Mouse (Mus musculus) midbrain, embryonic 15.5 days (tissue): Measurements from ENCODE around the gene Dusp6. TPM values are rescaled to one million over a fixed set of nuclear protein-coding genes. Genes with fewer than 3 reads are reported as not detected.
A peak's percentile ranks its signal among the peaks of the same experiment; 100 is the strongest.

Experiments used
- ATAC-seq: fragments of 200-750 bp; cut with Nextera tagmentation; replicated peaks from 2 replicates; pipeline ENCODE4 v1.8.0; 2017; ENCODE audit warnings: moderate TSS enrichment
- H3K27ac ChIP-seq: fragments of 300-500 bp; sonication (generic); 2 replicates; pipeline ENCODE4 v1.5.1; 2015; ENCODE audit warnings: mild to moderate bottlenecking, inconsistent platforms
- H3K27me3 ChIP-seq: fragments of 300-500 bp; sonication (generic); replicated peaks from 2 replicates; pipeline ENCODE4 v1.6.1; 2015; ENCODE audit warnings: inconsistent platforms
- H3K36me3 ChIP-seq: fragments of 300-500 bp; sonication (generic); replicated peaks from 2 replicates; pipeline ENCODE4 v1.6.1; 2015; ENCODE audit warnings: inconsistent platforms
- H3K4me1 ChIP-seq: fragments of 300-500 bp; sonication (generic); 2 replicates; pipeline ENCODE4 v1.6.1; 2015; ENCODE audit warnings: inconsistent platforms
- H3K4me2 ChIP-seq: fragments of 300-500 bp; sonication (generic); 2 replicates; pipeline ENCODE4 v1.6.1; 2015; ENCODE audit warnings: inconsistent platforms, mild to moderate bottlenecking, moderate library complexity
- H3K4me3 ChIP-seq: fragments of 300-500 bp; sonication (generic); 2 replicates; pipeline ENCODE4 v1.5.1; 2015; ENCODE audit warnings: mild to moderate bottlenecking, inconsistent platforms
- H3K9ac ChIP-seq: fragments of 300-500 bp; sonication (generic); 2 replicates; pipeline ENCODE4 v1.6.1; 2015; ENCODE audit warnings: mild to moderate bottlenecking, inconsistent platforms
- H3K9me3 ChIP-seq: fragments of 300-500 bp; sonication (generic); 2 replicates; pipeline ENCODE4 v1.6.1; 2016; ENCODE audit warnings: inconsistent platforms
- WGBS: fragments of 180-500 bp; shearing (Covaris S2); methylation state at CpG from one replicate; pipeline ENCODE4 v1.1.7; 2015; ENCODE audit warnings: mixed read lengths; 5-methylcytosine and 5-hydroxymethylcytosine counted together
- polyA plus RNA-seq: library from polyadenylated mRNA; unstranded; fragments of >200 nt; fragmentation: Nextera tagmentation; extraction: Ambion mirVana; gene quantifications from 2 replicates; pipeline ENCODE4 v1.2.1, GENCODE M21; 2015

The Dusp6 gene
- polyA plus RNA-seq, 1 experiment from 2014 or later, result 27.0 TPM

DNA sequence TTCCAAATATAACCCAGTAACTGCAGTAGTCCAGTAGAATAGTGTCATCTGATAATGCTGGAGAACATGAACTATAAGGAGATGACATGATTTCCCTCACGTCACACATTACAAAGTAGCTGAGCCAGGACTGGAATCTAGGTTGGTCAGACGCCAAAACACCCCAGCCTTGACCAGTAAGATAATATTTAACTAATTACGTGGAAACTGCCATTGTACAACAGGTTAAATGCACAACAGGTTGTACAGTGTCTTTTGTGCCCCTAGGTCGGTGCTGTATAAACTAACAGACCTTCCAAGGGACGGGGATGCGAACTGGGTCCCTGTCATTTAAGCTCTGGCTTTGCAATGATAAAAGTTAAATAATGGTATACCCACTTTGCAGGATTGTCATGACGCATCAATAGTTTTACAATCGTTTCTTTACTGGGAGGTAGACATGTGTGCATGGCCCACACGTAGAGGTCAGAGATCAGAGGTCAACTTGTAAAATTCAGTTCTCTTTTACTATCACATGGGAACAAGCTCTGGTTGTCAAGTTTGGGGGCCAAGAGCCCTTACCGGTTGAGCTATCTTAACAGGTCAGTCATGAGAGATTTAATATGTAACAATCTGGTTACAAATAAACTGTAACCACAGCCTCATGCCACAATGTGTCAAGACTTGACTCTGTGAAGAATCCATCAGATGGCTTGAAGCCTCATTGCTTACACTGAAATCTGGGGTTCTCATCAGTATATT is 7.0 kb upstream of the Dusp6 start:
- H3K4me3 ChIP-seq, result no peak overlapping the region
- 91% methylated on average over 10 of the region's 10 CpGs for WGBS
- no peak for ATAC-seq

DNA sequence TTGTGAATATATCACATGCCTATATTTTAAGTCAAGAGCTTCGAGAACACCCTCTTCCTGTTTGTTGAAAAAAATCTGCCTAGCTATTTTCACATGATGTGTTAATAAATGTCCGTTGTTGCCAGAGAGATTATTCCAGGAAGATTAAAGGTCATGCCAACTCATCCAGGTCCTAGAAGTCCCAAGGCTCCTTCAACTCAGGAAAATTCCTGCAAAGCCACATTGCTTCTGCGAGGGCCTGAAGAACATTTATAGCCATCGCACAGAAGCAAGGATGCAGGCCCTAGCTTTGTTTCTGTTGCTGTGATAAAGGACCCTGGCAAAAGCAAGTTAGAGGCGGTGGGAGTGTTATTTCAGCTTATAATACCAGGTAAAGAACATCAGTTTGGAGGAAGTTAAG is 5.5 kb upstream of the Dusp6 start:
- no peak overlapping the region for H3K4me2 ChIP-seq
- H3K27ac ChIP-seq, result no peak overlapping the region
- no peaks in the 10 kb centered on the region for H3K36me3 ChIP-seq
- H3K27me3 ChIP-seq, result no peaks in the 10 kb centered on the region
- H3K4me3 ChIP-seq, result no peak overlapping the region
- peaks cover 17% of the 10 kb centered on the region for H3K4me1 ChIP-seq
- ATAC-seq, result no peak
- H3K9ac ChIP-seq, result no peak overlapping the region
- WGBS, result 87% methylated on average over 5 of the region's 5 CpGs
- H3K9me3 ChIP-seq, result no peaks in the 10 kb centered on the region

More for the DNA sequence above, 7.0 kb upstream of the Dusp6 start:
- no peak overlapping the region for H3K4me2 ChIP-seq
- H3K36me3 ChIP-seq, result no peaks in the 10 kb centered on the region
- H3K27me3 ChIP-seq, result no peaks in the 10 kb centered on the region
- peaks cover 8% of the 10 kb centered on the region for H3K4me1 ChIP-seq
- H3K9ac ChIP-seq, result no peak overlapping the region
- no peak overlapping the region for H3K27ac ChIP-seq
- no peaks in the 10 kb centered on the region for H3K9me3 ChIP-seq

GRCm38 (mm10) chr10:99259840-99260239 is 3.2 kb upstream of the Dusp6 start:
- 88% methylated on average over 8 of the region's 8 CpGs for WGBS
- no peak overlapping the region for H3K4me3 ChIP-seq
- H3K4me2 ChIP-seq, result no peak overlapping the region
- H3K27ac ChIP-seq, result no peak overlapping the region
- no peaks in the 10 kb centered on the region for H3K9me3 ChIP-seq
- no peaks in the 10 kb centered on the region for H3K27me3 ChIP-seq
- no peaks in the 10 kb centered on the region for H3K36me3 ChIP-seq
- no peak overlapping the region for H3K9ac ChIP-seq
- ATAC-seq, result no peak
- peaks cover 31% of the 10 kb centered on the region for H3K4me1 ChIP-seq

DNA sequence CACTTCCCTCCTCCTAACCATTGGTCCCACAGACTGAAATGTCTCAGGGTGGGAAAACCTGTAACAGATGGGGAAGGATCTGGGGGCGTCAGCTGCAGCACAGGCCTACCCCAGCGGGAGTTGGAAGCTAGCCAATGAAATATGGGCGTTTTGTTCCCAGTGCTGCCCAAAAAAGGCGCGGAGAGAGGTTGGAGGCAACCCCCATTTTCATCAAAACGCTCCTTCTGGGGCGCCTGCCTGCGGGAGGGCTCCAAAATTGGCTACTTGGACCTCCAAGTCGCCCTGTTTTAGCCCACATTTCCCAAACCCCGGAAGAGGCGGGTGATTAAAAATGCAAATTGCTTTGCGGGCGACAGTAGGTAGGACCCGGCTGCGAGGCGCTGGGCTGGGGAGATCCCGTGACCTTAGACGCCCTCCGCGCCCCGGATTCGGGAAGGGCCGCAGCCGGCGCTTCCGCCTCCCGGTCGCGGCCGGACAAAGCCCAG is 1.8 kb upstream of the Dusp6 start:
- H3K27me3 ChIP-seq, result no peaks in the 10 kb centered on the region
- ATAC-seq, result peak; percentile 8
- peaks cover 45% of the 10 kb centered on the region for H3K4me1 ChIP-seq
- H3K4me2 ChIP-seq, result peak overlapping the region; percentile 86
- H3K36me3 ChIP-seq, result no peaks in the 10 kb centered on the region
- H3K27ac ChIP-seq, result peak overlapping the region; percentile 88
- peak overlapping the region; percentile 65 for H3K9ac ChIP-seq
- peak overlapping the region; percentile 56 for H3K4me3 ChIP-seq
- WGBS, result under 1% methylated on average over 30 of the region's 30 CpGs
- no peaks in the 10 kb centered on the region for H3K9me3 ChIP-seq

DNA sequence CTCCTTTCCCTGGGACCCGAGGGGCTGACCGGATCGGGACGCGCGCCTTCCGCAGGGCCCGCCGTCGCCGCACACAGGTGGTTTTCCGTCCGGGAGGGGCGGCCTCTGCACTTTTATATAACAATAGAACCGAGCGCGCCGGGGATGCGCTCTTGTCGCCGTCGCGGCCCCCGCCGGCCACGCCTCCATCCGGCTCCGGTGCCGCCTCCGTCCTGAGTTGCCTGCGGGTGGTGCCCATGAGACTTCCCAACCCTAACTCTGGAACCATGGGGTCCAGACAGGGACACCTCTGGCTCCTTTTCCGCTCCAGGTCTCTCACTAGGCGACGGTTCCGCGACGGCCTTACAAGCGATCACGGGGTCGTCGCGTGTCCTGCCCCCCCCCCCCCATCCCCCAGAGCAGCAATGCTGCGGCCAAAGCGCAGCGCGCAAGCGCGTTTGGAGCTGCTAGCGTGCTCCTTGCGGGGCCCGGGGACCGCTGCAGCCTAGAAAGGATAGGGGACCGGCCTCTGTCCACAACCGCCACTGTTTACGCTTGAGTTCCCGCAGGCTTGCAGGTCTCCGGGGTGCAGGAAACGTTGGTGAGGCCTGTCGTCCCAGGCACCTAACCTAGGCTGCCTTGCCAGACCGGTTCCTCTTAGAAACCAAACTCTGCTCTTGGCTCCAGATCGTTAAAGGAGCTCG is 1.3 kb upstream of the Dusp6 start:
- peak; percentile 55 for ATAC-seq
- WGBS, result under 1% methylated on average over 62 of the region's 62 CpGs
- peaks cover 45% of the 10 kb centered on the region for H3K4me1 ChIP-seq

DNA sequence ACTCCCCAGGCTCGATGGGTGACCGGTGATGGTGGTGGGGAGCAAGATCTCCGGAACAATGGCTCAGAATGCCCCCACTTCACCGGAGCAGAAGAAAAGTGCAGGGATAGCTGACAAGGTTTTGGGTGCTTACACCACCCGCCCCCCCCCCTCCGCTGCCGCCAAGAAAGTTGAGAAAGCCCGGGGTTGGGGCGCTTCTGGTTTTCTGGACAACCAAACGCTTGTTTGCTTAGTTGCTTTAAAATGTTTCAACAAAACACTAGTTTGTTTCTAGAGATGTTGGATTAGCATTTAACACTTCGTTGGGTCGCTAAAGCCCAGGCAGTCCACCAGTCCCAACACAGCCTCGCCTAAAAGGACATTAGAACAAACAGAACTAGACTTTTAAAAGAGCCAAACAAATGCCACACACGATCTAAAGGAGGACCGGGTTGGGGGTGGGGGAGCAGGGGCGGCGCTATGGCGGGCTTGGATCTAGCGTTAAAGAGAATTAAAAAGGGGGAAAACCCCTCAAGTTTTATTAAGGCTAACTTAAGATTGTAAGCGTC is 638 bp upstream of the Dusp6 start:
- Histone ChIP-seq H3K9ac (peak overlapping the region; percentile 65), H3K27ac (peak overlapping the region; percentile 88), H3K4me1 (peaks cover 45% of the 10 kb centered on the region), H3K4me3 (peak overlapping the region; percentile 56), H3K36me3 (no peaks in the 10 kb centered on the region), H3K9me3 (no peaks in the 10 kb centered on the region), H3K27me3 (no peaks in the 10 kb centered on the region), H3K4me2 (peak overlapping the region; percentile 86)
- ATAC-seq, result peak; percentile 43
- WGBS, result 0% methylated on average over 20 of the region's 20 CpGs

More for the DNA sequence above, 1.3 kb upstream of the Dusp6 start:
- Histone ChIP-seq H3K27me3 (no peaks in the 10 kb centered on the region), H3K27ac (peak overlapping the region; percentile 88), H3K4me2 (peak overlapping the region; percentile 86), H3K4me3 (peak overlapping the region; percentile 56), H3K9ac (peak overlapping the region; percentile 65), H3K9me3 (no peaks in the 10 kb centered on the region), H3K36me3 (no peaks in the 10 kb centered on the region)

GRCm38 (mm10) chr10:99263419-99264221 is 589 bp downstream of the Dusp6 start:
- H3K36me3 ChIP-seq, result no peaks in the 10 kb centered on the region
- WGBS, result under 1% methylated on average over 66 of the region's 66 CpGs
- H3K27ac ChIP-seq, result peak overlapping the region; percentile 88

GRCm38 (mm10) chr10:99264301-99265010 is 1.4 kb downstream of the Dusp6 start:
- Histone ChIP-seq H3K27ac (peak overlapping the region; percentile 88), H3K27me3 (no peaks in the 10 kb centered on the region), H3K9ac (peak overlapping the region; percentile 71), H3K4me3 (peak overlapping the region; percentile 56), H3K4me2 (peak overlapping the region; percentile 86), H3K4me1 (peaks cover 57% of the 10 kb centered on the region), H3K9me3 (no peaks in the 10 kb centered on the region), H3K36me3 (no peaks in the 10 kb centered on the region)
- ATAC-seq, result no peak
- under 1% methylated on average over 26 of the region's 26 CpGs for WGBS

More at GRCm38 (mm10) chr10:99263419-99264221, 589 bp downstream of the Dusp6 start:
- Histone ChIP-seq H3K4me2 (peak overlapping the region; percentile 86), H3K4me3 (peak overlapping the region; percentile 56), H3K4me1 (peaks cover 48% of the 10 kb centered on the region), H3K27me3 (no peaks in the 10 kb centered on the region), H3K9ac (peak overlapping the region; percentile 71), H3K9me3 (no peaks in the 10 kb centered on the region)
- ATAC-seq, result peak; percentile 69

DNA sequence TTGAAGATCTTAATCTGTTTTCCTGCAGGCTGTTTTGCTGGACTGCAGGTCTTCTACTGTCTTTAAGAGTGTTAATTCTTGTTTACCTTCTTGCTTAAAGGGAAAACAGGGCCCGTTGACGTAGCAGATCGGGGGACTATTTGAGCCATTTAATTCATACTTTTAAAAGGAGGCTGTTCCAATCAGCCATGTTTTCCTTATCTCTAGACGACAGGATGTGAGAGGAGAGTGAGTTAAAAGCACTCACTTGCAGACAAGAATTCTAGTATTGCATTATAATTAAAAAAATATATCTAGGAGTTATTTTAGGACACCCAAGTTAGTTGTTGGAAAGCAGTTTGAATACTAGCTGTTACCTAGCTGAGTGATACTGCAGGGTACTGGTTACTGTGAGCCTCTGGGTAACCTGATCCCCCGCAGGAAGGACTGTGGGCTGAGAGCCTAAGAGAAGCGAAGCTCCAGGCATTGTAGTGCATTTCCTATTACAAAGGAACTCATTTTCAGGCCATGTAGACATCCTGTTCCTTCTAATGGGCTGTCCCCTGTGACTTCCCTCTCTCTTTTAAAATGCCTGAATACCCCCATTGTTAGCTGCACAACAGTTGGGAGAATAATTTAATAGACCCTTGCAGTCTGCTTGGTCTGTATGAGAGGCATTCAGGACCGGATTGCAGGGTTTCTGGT is 2.1 kb downstream of the Dusp6 start:
- Histone ChIP-seq H3K27me3 (no peaks in the 10 kb centered on the region), H3K27ac (peak overlapping the region; percentile 88; the same call in 1 of the 2 replicates), H3K36me3 (no peaks in the 10 kb centered on the region), H3K4me1 (peaks cover 61% of the 10 kb centered on the region), H3K9ac (peak overlapping the region; percentile 71), H3K4me2 (peak overlapping the region; percentile 86), H3K9me3 (no peaks in the 10 kb centered on the region), H3K4me3 (peak overlapping the region; percentile 56)
- WGBS, result 3% methylated on average over 7 of the region's 7 CpGs
- ATAC-seq, result no peak

DNA sequence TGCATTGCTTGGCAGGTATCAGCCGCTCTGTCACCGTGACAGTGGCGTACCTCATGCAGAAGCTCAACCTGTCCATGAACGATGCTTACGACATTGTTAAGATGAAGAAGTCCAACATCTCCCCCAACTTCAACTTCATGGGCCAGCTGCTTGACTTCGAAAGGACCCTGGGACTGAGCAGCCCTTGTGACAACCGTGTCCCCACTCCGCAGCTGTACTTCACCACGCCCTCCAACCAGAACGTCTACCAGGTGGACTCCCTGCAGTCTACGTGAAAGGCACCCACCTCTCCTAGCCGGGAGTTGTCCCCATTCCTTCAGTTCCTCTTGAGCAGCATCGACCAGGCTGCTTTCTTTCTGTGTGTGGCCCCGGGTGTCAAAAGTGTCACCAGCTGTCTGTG is 3.0 kb downstream of the Dusp6 start:
- peaks cover 53% of the 10 kb centered on the region for H3K4me1 ChIP-seq
- no peaks in the 10 kb centered on the region for H3K9me3 ChIP-seq
- H3K27me3 ChIP-seq, result no peaks in the 10 kb centered on the region
- peak overlapping the region; percentile 56 for H3K4me3 ChIP-seq
- no peaks in the 10 kb centered on the region for H3K36me3 ChIP-seq
- 38% methylated on average over 14 of the region's 14 CpGs for WGBS
- ATAC-seq, result no peak
- H3K9ac ChIP-seq, result no peak overlapping the region
- H3K4me2 ChIP-seq, result peak overlapping the region; percentile 86
- no peak overlapping the region for H3K27ac ChIP-seq

DNA sequence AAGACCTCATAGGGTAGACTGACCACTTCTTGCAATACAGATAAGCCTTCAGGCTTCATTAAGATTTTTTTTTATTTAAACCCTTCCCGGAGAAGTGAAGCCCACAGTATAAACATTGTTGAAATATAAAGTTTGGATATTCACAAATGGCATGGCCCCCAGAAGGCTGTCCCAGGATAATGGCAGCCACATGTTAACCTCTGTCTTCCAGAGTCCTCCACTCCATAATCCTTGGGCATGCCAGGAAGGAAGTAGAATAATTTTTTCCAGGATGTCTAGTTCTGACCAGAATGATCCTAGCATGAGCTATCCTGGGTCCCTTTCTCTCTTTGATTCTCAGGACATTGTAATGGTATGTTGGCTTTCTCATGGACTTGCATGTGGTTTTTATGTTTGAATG is 4.6 kb downstream of the Dusp6 start:
- Histone ChIP-seq H3K4me2 (no peak overlapping the region), H3K27ac (no peak overlapping the region), H3K9me3 (no peaks in the 10 kb centered on the region), H3K36me3 (no peaks in the 10 kb centered on the region), H3K27me3 (no peaks in the 10 kb centered on the region), H3K9ac (no peak overlapping the region), H3K4me1 (peaks cover 43% of the 10 kb centered on the region), H3K4me3 (no peak overlapping the region)
- WGBS, result 79% methylated on average over 1 of the region's 1 CpGs
- no peak for ATAC-seq
